Mouse (Mus musculus) MEL-GATA-1-ER (cell line): Measurements from ENCODE around the gene Plekhg6.

Experiments
- DNase-seq: peaks from one replicate; pipeline ENCODE4 v3.0.0-alpha.2; 2012; ENCODE audit warnings: low read depth; ENCODE audit errors: extremely low read depth

The Plekhg6 gene

DNA sequence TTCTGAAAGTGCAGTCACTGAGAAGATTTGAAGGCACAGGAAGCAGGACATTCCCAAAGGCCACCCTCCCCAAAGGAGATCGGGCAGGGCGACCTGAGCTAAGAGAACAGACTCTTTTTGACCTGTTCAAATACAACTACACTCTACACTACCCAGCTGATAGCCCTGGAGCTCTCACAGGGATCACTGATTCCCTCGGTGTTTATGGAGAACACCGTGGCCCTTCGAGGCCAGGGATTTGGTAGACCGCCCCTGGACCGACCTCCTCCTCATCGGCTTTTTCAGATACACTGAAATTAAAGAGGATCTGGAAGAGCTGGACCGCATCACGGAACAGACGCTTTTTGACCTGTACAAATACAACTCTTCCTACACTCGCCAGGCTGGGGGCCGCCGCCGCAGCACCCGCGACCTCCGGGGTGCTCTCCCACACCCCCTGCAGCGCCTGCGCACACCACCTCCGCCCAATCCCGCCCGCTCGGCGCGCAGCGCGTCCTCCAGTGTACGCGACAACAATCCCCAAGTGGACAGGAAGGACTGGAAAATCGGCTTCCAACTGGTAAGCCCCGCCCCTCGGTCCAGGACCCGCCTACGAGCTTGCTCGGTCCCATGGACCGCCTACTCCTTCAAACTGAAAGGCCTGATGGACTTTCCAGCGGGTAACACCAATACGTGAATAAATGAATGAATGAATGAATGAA is 49.8 kb downstream of the Plekhg6 start:
- DNase-seq = peak; percentile 44

DNA sequence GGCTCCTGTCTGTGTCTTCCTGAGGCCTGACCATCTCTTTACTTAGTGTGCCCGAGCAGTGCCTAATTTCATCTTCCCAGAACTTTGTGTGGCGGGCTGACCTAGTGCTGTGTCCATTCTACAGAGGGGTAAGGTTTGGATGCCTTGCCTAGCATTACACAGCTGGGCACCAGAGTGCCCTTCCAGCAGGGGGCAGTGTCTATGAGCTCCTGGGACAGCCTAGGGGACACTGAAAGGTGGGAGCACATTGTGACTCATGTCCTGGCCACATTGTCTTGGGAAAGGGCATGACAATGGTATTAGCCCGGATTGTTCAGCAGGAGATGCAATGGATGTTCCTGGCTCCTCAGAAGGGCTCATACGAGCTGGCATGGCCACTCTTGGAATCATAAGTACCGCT is 52.4 kb downstream of the Plekhg6 start:
- no peak for DNase-seq

DNA sequence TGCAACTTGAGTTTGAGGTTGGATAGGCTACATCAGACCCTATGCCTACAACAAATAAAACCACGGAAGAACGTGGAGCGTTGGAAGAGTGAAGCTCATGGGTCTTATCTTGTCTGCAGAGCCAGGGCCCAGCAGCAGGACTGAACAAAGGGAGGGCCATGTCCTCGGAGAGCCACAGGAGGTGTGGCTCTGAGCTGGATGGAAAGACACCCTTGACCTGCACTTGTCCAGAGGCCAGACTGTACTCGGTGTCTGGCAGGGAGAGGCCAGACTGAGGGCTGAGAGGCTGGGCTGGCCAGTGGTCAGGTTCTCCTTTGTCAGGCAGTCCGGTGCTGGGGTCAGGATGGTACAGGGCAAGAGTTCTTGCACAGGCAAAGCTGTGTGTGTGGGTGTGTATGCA is 55.3 kb downstream of the Plekhg6 start:
- DNase-seq = no peak

DNA sequence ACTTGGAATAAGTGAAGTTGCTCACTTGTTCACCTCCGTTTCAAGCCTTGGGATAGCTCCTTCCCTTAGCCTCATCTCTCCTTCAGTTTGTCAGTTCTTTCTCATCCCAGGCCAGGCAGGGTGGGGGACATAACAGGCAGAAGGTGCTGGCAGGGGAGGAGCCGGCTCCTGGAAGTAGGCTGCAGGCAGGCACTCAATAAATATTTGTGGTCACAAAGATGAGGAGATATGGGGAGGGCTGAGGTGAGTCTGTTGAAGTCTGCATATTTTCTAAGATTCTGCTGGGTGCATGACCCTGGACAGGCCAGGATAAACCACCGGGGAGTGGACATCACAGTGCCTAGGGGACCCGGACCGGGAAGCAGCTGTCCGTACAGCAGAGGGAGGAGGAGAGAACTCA is 57.0 kb downstream of the Plekhg6 start:
- no peak for DNase-seq

DNA sequence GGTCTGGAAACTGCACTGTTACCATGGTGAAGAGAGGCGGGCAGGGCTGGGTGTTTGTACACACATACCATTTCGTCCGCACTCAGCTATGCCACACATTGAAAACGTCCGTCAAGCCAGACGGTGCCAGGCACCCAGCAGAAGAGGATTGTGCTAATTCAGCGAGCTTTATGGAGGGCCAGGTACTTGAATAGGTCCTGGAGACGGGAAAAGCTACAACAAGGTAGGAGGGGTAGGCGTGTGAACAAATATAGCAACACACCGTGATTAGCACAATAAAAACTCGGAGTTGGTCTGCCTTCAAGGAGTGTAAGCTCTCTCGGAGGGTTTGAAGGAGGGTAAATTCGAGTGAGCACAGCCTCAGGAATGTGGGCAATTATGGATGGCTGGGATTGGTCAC is 57.8 kb downstream of the Plekhg6 start:
- DNase-seq = no peak

DNA sequence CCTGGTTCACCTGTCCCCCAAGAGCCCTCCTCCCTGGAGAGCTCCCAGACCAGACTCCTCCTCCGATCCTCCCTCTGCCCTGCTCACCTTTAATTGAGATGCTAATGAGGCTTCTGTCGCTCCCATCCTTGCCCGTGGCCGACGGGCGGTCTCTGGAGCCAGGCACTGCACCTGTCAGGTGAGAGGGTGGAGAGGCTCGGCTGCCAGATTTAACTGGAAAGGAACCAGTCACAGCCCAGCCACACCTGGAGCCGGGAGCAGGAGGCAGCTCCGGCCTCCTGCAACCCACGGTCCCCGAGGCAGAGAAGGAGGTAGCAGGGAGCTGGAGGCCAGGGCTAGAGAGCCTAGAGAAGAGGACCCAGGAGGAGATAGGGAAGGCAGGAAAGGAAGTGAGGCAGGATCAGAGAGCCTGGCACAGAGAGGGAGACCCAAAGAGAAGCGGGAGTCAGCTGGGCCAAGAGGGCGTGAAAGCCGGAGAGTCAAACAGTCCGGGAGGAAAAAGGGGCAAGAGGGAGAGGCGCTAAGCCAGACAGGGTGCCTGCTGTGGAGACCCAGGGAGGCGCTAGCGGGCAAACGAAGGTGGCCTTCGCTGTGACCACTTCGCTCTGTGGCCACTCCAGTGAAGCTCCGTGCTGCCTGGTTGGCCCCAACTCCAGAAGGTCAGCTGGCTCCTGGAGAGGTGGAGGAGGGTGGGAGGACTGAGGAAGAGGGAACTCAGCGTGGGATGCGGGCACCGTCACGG is 59.3 kb downstream of the Plekhg6 start:
- DNase-seq = no peak

DNA sequence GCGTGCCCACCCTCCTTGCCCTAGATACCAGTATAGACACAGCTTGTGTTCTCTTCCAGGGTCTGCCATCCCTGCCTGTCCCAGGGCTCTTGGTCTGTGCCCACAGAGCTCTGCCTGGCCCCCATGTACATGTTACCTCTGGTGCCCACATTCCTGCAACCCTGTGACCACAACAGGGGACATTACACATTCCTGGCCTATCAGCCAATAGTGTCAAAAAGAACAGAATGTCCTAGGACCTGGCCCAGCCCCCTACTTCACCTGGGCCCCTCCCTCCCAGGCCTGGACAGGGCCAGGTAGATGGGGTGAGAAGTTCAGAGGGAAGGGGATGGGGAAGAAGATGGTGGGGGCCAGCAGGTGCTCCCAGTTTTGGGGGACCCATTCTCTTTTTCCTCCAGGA is 60.3 kb downstream of the Plekhg6 start, which contains the start of gene Scnn1a:
Gene Scnn1a (plus strand): TSS at position 337 of the 400 bp plus-strand sequence.
- DNase-seq = no peak

DNA sequence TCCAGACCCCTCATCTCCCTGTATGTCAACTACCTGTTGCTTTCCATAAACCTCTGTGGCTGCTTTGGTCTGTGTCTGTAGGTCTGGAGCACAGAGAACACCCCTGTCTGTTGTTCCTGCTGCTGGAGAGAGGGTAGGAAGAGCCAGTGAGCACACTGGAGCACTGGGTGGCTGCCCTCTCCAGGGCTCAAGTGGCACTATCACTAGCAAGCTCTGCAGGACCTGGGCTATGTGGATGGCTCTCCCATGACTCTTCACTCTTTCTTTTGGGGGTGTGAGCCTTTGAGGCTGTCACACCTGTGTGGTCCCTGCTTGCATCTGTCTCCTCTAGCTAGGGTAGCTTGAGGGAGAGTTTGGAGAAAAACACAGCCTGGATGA is 60.7 kb downstream of the Plekhg6 start:
- DNase-seq = no peak

DNA sequence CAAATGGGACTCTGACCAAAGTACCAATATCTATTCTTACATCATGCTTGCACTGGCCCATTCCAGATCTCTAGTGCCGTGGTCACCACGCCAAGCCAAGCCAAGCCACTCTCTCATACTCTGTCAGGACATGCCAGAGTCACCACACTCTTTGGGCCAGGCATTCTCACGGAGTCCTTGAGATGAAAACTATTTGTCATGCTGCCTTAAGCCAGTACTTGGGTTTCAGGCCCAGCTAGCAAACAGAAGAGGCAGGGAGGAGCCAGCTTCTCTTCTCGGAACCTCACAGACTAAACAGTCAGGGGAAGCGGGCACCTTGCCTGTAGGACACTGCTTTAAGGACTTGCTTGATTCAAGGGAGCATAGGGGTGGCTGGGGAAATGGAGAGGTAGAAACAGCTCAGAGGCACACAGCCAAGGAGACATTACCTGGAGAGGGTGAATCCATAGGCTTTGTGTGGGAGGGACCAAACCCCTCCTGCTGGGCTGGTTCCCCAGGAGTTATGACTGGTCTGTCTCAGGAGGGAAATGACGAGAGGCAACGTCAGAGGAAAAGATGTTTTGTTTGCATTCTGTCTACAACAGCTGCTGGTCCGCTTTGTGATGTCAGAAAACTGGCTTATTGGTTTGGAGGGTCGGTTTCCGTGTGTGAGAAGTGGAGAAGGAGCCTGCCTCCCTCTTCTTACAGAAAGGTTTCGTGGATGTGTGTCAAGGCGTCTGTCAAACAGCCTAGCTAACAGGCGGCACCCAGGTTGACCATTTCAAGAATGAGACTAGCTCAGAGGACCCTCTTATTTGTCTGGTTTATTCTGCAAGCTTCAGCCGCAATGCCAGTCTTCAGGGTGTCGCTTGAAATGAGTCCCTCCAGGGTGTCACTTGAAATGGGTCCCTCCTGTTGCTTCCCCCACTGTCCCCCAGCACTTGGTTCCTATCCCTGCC is 61.3 kb downstream of the Plekhg6 start:
- DNase-seq = no peak

DNA sequence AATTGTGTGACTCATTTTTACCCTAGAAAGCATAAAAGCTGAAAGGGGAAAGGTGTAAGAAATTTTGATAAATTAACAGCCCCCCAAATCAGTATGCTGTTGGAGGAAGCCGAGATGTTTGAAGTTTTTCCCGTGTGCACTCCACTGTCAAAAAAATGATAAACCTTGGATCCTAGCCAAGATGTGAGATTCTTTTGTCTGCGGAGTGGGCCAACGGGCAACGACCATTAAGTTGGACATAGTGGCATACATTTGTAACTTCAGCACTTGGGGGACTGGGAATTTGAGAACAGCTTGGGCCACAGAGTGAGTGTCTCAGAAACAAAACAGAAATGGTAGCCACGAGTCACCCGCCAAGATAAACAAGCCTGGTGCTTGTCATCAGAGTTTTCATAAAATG is 63.5 kb downstream of the Plekhg6 start:
- no peak for DNase-seq

DNA sequence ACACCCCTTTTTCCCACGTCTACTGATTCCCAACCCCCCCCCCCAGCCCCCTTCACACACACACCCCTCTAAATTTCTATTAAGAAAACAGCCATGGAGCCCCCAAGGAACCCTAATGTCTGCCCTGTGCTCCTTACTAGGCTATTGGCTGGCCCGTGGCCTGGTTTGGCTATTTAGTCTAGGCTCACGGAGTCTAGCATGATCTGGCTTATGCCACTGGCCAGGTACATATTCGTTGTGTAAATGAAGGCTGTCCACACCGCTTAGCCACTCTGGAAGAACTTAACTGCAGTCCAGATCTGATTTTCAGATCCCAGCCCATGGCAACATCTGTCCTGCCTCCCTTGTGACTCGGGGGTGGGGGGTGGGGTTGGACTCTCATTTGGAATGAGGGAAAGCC is 65.8 kb downstream of the Plekhg6 start:
- no peak for DNase-seq

DNA sequence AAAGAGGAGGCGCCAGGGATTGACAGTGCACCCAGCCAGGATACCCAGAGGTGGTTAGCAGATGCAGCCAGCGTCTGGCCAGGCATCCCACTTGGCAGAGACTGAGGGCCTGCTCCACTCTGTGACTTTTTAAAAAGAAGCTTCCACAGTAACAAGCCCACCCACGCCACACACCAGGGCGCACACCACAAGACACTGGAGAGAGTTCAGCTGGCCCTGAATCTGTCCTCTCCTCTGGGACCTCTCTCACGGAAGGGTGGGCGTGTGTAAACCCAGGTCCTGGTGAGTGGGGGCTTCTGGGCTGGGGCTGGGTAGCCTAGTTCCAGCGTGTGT is 66.4 kb downstream of the Plekhg6 start:
- DNase-seq = no peak

DNA sequence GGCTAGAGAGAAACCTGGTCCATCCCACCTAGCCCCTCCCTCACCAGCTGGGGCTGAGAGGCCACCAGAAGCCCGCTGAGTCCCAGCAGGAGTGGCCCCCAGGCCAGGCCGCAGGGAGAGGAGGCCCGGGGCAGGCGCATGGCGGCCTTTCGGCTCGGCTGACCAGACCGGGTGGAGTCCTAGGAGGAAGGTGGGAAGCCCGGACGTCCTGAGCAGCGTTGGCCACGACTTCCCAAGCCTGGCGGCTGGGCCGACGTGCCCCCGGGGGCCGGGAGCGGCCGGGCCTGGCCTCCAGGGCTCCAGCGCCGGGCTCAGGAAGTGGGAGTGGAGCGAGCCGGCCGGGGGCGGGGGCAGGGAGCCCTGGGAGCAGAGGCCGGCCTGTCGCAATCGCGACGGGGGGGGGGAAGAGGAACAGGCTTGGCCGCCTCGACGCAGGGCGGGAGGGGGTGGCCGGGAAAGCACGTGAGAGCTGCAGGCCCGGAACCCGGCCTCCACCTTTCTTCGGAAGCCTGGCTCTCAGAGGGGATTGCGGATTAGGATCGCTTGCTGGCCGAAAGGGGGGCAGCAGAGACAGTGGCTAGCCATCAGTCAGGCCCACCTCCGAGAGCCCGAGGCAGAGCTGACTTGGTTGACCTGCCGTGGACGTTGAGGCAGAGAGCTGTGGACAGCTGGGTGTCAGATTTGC is 66.9 kb downstream of the Plekhg6 start, which contains the start of gene Ltbr:
Gene Ltbr (minus strand): TSS at position 340 of the 685 bp plus-strand sequence.
- peak; percentile 36 for DNase-seq
